20 mouse cellular contexts compared by ENCODE assay signal in genomic region chr2:31825469-31825911, GRCm38 (mm10). TPM values are rescaled to one million over a fixed set of nuclear protein-coding genes. Genes with fewer than 3 reads are reported as not detected.
A peak's percentile ranks its signal among the peaks of the same experiment; 100 is the strongest.
DNase-seq lines count a peak whose midpoint lies in the region; ATAC-seq and TF ChIP-seq lines count a peak whose summit lies in the region.
"Had no signal": no experiment of that assay in that cellular context is flagged by ENCODE, and none has a peak within 500 bp of the region (broad histone marks: within the 10 kb centered on the region; RNA-seq: fewer than 3 reads in every experiment).

No protein-coding gene starts in this region.

- H3K36me3 ChIP-seq in spleen, adult 2 months (ENCODE audit: control insufficient read depth, insufficient read depth, low read length) = no peaks in the 10 kb centered on the region
- H3K36me3 ChIP-seq in midbrain, embryonic 14.5 days (ENCODE audit: control insufficient read depth, insufficient read depth, low read length) = no peaks in the 10 kb centered on the region
- H3K36me3 ChIP-seq: forebrain, embryonic 15.5 days; G1E; heart, embryonic 12.5 days; limb, embryonic 10.5 days; liver, embryonic 15.5 days; neural tube, embryonic 15.5 days had no signal

- ATAC-seq in midbrain, embryonic 14.5 days (ENCODE audit: low FRiP score, low TSS enrichment) = no peak
- ATAC-seq: forebrain, embryonic 15.5 days had no signal

- H3K27ac ChIP-seq in cerebellum, adult 2 months (ENCODE audit: insufficient read depth, low read length) = no peak overlapping the region
- H3K27ac ChIP-seq in spleen, adult 2 months (ENCODE audit: insufficient read depth, low read length) = peak overlapping the region; percentile 2; the same call in 1 of the 2 replicates
- no peak overlapping the region for H3K27ac ChIP-seq in midbrain, embryonic 14.5 days (replicated peaks; ENCODE audit: low read depth, low read length)
- H3K27ac ChIP-seq: forebrain, embryonic 15.5 days; limb, embryonic 10.5 days; liver, embryonic 15.5 days; neural tube, embryonic 15.5 days had no signal

- no peaks in the 10 kb centered on the region for H3K27me3 ChIP-seq in cerebellum, adult 2 months (ENCODE audit: control insufficient read depth, insufficient read depth, low read length)
- H3K27me3 ChIP-seq in spleen, adult 2 months (ENCODE audit: control insufficient read depth, insufficient read depth, low read length) = no peaks in the 10 kb centered on the region
- 0 out of 2 replicates have a peak, but pooled peaks cover 6% of the 10 kb centered on the region for H3K27me3 ChIP-seq in midbrain, embryonic 14.5 days (ENCODE audit: control insufficient read depth, insufficient read depth, low read length)
- H3K27me3 ChIP-seq: forebrain, embryonic 15.5 days; neural tube, embryonic 15.5 days had no signal

- no peak overlapping the region for H3K4me3 ChIP-seq in cerebellum, adult 2 months (replicated peaks; ENCODE audit: insufficient read depth, low read depth, low read length)
- H3K4me3 ChIP-seq in spleen, adult 2 months (ENCODE audit: extremely low read depth, insufficient read depth, insufficient read length) = no peak overlapping the region
- H3K4me3 ChIP-seq in midbrain, embryonic 14.5 days (replicated peaks; ENCODE audit: low read depth, low read length) = no peak overlapping the region
- H3K4me3 ChIP-seq: forebrain, embryonic 15.5 days; heart, embryonic 12.5 days; limb, embryonic 10.5 days; liver, embryonic 15.5 days; megakaryocyte, embryonic 14.5 days; neural tube, embryonic 15.5 days had no signal

- no peak for TF ChIP-seq CTCF in cerebellum, adult 2 months (IDR thresholded peaks at IDR 0.05; ENCODE audit: borderline replicate concordance, insufficient read depth, low read depth, low read length)
- TF ChIP-seq CTCF in spleen, adult 2 months (IDR thresholded peaks at IDR 0.05; ENCODE audit: extremely low read depth, insufficient read depth, insufficient read length, insufficient replicate concordance) = no peak

- 18% methylated on average over 16 of the region's 16 CpGs for WGBS in cerebellum, adult 2 months
- WGBS in spleen, adult 2 months = 18% methylated on average over 16 of the region's 16 CpGs
- 89% methylated on average over 16 of the region's 16 CpGs for WGBS in midbrain, embryonic 14.5 days

- peak; percentile 61 to 65 for DNase-seq in cerebellum, adult 2 months
- no peak for DNase-seq in cerebellum, postnatal 4 days (ENCODE audit: low spot score in 2 of 2)
- DNase-seq in spleen, adult 2 months (ENCODE audit: low read depth in 1 of 2, low spot score in 2 of 2) = no peak
- DNase-seq in spleen, adult 12 weeks (ENCODE audit: low spot score) = no peak
- peak; percentile 64 to 76 for DNase-seq in cerebellum, postnatal 10 days
- DNase-seq in midbrain, embryonic 14.5 days = no peak
- DNase-seq in ovary, postnatal 14 days (ENCODE audit: low spot score) = no peak
- no peak for DNase-seq in ovary, adult 18-20 months (ENCODE audit: low spot score)
- DNase-seq: heart, postnatal 4 days; right cerebral cortex, adult 18-20 months had no signal

- no peak overlapping the region for H3K9ac ChIP-seq in midbrain, embryonic 14.5 days (replicated peaks; ENCODE audit: low read length)
- H3K9ac ChIP-seq: forebrain, embryonic 15.5 days; heart, embryonic 12.5 days; liver, embryonic 15.5 days; neural tube, embryonic 15.5 days had no signal

- no peak overlapping the region for H3K4me2 ChIP-seq in midbrain, embryonic 14.5 days (ENCODE audit: low read length)
- H3K4me2 ChIP-seq: forebrain, embryonic 15.5 days; heart, embryonic 12.5 days; liver, embryonic 15.5 days; neural tube, embryonic 15.5 days had no signal

- no peak for TF ChIP-seq POLR2A in cerebellum, adult 2 months (IDR thresholded peaks at IDR 0.05; ENCODE audit: borderline replicate concordance, insufficient read depth, low read length)
- TF ChIP-seq POLR2A in spleen, adult 2 months (IDR thresholded peaks at IDR 0.05; ENCODE audit: low read depth, low read length) = no peak

- H3K9me3 ChIP-seq in midbrain, embryonic 14.5 days (ENCODE audit: control insufficient read depth, low read length) = no peaks in the 10 kb centered on the region
- H3K9me3 ChIP-seq: forebrain, embryonic 15.5 days; G1E; heart, embryonic 12.5 days; limb, embryonic 10.5 days; liver, embryonic 15.5 days; megakaryocyte, embryonic 14.5 days; neural tube, embryonic 15.5 days had no signal

- peaks cover 46% of the 10 kb centered on the region for H3K4me1 ChIP-seq in cerebellum, adult 2 months (ENCODE audit: control insufficient read depth, insufficient read depth, low read length)
- H3K4me1 ChIP-seq in spleen, adult 2 months (ENCODE audit: control insufficient read depth, insufficient read depth, insufficient read length) = peaks cover 17% of the 10 kb centered on the region; the same call in 1 of the 2 replicates
- peaks cover 43% of the 10 kb centered on the region for H3K4me1 ChIP-seq in midbrain, embryonic 14.5 days (ENCODE audit: control insufficient read depth, insufficient read depth, low read length)

RNA-seq across cellular contexts. Expression of gene Qrfp, which starts 15.1 kb away (rescaled TPM):
- not detected in 2 replicates for polyA plus RNA-seq in cerebellum, adult 2 months (2012; rRNA removed)
- 0.93 and 1.1 TPM in 2 replicates for polyA plus RNA-seq in spleen, adult 2 months (2012; rRNA removed)
- 0.13 TPM in 1 of 2 replicates, not detected in the other for polyA plus RNA-seq in midbrain, embryonic 14.5 days (2014; fragmentation: Nextera tagmentation; extraction: Ambion mirVana)
- polyA plus RNA-seq: cortical plate, adult 2 months; G1E; heart, embryonic 12.5 days; intestine, embryonic 14.5 days; kidney, embryonic 16.5 days; neural tube, embryonic 15.5 days had no signal

RNA-seq across cellular contexts. Expression of gene Fibcd1, which starts 20.3 kb away (rescaled TPM):
- polyA plus RNA-seq in cerebellum, adult 2 months (2012; rRNA removed) = 1.3 and 1.5 TPM in 2 replicates
- 0.16 and 0.20 TPM in 2 replicates for polyA plus RNA-seq in spleen, adult 2 months (2012; rRNA removed)
- 14.8 and 18.8 TPM in 2 replicates for polyA plus RNA-seq in midbrain, embryonic 14.5 days (2014; fragmentation: Nextera tagmentation; extraction: Ambion mirVana)
- polyA plus RNA-seq: G1E; liver, embryonic 15.5 days had no signal

Comparison
In these comparisons a context has a peak if more than half of its experiments do, and no peak if none do; other contexts are left out.
1. DNase-seq: peak in cerebellum, adult 2 months (2 of 2) and cerebellum, postnatal 10 days (2 of 2); none in cerebellum, postnatal 4 days (0 of 2), spleen, adult 2 months (0 of 2), spleen, adult 12 weeks (single experiment), midbrain, embryonic 14.5 days (single experiment), ovary, postnatal 14 days (single experiment) and ovary, adult 18-20 months (single experiment).